Mouse (Mus musculus) megakaryocyte-erythroid progenitor cell, adult 5-6 weeks (primary cell): ENCODE data around the gene Robo1. TPM values are rescaled to one million over a fixed set of nuclear protein-coding genes. Genes with fewer than 3 reads are reported as not detected.

ENCODE experiments used
- ATAC-seq: replicated peaks from 2 replicates; pipeline ENCODE4 v1.8.0; 2016; ENCODE audit warnings: mild to moderate bottlenecking, inconsistent platforms; ENCODE audit not compliant: severe bottlenecking, poor library complexity, low FRiP score, low TSS enrichment
- total RNA-seq, 2 experiments: library from RNA; stranded (forward) in 1 of 2; stranded (reverse) in 1 of 2; fragments of 200-1000, 215-1000 nt in 1 of 2; fragments of >200 nt in 1 of 2; fragmentation: Nextera tagmentation in 1 of 2; gene quantifications; 2 replicates each; pipeline ENCODE4 v1.2.3; 2014 to 2017

Robo1 gene
- total RNA-seq, 2 experiments from 2014 or later: not detected

DNA sequence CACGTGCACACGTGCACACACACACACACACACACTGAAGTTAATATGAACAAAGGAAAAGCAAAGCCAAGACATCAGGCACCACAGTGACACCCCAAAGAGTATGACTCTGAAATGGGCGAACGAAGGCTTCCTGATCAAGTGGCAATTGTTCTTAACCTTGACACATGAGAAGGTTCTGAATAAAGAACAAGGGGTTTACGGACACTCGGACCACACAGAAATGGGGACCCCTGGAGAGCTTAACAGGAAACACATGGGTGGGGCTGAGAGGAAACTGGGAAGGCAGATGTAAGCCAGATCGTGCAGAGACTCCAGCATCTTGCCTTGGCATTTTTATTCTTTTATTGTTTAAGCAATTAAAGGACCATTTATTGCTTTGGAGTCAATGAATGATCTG is 703.2 kb downstream of the Robo1 start:
- no peak for ATAC-seq

DNA sequence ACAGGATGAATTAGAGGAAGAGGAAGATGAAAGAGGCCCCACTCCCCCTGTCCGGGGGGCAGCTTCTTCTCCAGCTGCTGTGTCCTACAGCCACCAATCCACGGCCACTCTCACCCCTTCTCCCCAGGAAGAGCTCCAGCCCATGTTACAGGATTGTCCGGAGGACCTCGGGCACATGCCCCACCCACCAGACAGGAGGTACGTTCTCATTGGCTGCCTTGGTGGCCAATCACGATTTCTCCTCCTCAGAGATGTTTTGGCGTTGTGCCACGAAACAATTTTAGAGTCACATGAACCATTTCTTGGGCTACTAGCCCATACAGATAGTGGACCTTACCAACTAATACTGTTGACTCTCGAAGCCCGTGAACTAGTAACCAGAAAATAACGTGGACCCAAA is 704.8 kb downstream of the Robo1 start:
- ATAC-seq: no peak

DNA sequence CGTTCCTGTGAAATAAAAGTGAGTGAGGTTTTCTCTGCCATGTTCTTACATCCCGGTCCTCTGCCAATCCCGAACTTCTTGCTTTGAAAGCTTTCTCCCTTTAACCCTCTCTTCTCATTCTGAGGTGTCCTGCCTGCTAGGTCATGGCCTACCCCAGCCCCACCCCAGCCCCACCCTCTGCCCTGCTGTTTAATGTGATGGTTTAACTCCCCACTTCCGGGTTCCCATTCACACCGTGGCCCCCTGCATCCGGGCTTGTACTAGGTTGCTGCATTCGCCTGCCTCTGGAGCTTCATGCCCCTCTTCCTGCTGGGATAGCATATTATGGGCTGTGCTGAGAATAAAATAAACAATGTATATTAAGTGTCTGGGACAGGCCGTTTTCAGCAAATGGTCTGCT is 706.4 kb downstream of the Robo1 start:
- ATAC-seq: no peak

DNA sequence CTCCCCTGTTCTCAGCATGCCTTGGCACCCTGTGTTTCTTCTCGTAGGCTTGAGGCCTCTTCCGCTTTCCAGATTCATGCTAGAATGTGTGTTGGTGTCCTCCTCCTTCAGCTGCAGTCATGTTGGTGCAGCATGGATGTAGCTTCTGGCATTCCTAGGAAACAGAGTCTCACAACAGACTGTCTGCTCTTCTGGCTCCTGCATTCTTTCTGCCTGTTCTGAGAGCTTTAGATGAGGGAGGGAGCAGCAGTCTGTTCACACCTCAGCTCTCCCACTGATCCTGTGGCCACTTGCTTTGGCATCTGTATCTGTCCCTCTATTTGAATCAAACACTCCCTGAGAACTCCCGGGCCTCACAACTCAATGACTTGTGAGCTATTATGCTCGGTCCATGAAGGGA is 707.9 kb downstream of the Robo1 start:
- no peak for ATAC-seq

DNA sequence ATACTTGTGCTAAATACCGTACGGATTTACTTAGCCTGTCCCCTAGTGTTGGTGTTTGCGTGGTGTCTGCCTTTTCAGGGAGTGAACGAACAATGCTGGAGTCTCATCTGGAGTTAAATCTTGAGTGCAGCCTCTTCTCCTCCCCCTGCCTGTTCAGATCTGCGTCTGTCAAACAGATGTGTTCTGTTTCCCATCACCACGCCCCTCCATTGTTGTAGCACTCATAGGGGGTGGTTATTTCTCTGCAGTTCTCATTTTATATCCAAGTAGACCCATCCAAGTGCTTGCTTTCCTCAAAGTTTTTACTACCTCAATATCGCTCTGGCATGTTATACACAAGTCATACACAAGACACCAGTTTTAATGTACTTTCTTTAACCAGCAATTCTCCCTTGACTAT is 708.7 kb downstream of the Robo1 start:
- ATAC-seq: no peak

DNA sequence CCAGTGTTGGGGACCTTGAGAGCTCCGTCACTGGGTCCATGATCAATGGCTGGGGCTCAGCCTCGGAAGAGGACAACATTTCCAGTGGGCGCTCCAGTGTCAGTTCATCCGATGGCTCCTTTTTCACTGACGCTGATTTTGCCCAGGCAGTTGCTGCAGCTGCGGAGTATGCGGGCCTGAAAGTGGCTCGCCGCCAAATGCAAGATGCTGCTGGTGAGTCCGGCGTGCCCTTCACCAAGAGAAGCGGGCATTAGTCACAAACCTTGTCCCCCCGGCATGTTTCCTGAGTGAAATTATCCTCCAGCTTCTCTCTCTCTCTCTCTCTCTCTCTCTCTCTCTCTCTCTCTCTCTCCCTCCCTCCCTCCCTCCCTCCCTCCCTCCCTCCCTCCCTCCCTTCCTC is 716.2 kb downstream of the Robo1 start:
- no peak for ATAC-seq

DNA sequence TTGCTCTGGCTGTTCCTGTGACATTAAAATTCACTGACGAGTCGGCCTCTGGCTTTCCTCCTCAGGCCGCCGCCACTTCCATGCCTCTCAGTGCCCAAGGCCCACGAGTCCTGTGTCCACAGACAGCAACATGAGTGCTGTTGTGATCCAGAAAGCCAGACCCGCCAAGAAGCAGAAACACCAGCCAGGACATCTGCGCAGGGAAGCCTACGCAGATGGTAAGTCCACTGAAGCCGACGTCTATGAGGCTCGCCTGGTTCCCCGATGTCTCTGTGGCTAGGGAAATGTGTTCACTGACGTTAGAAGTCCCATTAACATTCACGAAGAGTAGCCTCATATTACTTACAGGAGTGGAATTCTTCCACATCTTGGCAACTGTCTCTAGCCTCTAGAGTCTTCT is 719.6 kb downstream of the Robo1 start:
- ATAC-seq: no peak

DNA sequence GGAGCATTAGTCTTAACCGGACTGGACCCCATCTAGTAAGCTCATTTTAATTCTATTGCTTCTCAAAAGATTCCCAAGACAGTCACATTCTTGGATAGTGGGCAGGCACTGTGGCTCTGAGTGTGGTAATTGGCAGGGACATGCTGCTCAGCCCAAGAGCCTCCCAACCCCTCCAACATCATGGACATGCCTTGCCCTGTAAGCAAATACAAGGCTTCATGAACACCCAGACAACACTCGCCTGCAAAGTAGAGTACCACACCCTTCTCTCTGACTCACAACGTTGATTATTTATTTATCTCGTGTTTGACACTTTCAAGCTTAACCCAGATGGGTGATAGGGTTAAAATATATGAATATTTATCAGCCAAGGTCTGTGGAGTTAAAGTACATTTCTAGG is 722.9 kb downstream of the Robo1 start:
- no peak for ATAC-seq

DNA sequence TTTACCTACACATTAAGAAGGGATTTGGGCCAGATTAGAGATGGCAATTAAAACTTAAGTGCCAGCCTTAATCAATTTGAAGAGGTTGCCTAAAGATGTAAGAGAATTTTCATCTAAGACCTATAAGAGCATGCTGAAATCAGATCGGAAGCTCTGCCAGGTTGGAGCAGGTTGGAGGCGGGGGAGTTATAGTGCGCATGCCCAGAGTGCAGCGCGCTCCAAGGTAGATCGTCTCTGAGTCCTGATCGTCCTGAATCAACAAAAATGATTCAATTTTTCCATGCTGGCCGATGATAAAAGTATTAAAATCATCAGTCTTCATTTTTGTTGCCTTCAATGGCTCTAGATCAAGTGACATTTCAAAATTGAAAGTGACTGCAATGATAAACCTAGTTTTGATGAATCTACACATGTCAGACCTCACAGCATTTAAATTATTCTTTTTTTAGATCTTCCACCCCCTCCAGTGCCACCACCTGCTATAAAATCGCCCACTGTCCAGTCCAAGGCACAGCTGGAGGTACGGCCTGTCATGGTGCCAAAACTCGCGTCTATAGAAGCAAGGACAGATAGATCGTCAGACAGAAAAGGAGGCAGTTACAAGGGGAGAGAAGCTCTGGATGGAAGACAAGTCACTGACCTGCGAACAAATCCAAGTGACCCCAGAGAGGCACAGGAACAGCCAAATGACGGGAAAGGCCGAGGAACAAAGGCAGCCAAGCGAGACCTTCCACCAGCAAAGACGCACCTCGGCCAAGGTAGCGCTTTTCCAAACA is 727.3 kb downstream of the Robo1 start:
- ATAC-seq: no peak

DNA sequence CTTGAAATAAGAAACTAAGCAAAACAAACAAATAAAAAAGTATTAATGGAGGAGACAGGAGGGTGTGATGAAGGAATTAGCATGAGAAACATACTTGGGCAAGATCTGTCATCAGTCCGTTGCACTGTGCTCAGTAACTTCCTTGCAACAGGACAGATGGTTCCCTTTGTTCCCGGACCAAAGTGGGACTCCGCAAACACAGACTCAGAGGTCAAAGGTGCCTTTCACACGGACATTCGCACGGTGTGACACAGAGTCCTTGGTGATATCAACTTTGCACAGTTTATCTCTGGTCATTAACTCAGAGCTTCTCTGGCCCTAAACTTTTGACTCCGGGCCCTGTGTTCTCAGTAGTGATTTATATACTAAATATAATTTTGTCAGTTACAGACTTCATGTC is 730.4 kb downstream of the Robo1 start:
- no peak for ATAC-seq

DNA sequence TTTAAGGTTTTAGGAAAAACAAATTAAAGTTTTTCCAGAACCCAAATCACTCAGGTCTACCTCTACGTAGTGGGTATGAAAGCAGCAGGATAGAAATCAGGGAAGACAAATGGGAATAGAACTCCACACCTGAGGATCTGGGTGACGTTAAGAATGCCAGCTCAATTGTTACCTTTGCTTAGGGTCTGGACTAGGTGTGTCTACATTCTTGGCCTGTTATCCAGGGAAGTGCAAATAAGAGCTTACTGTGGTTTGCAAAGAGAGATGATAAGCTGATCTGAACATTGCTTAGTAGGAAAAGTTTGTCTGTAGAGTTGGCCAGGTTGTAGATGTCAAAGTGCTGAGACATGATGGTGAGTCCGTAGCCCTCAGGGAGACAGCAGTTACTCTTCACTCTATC is 754.4 kb downstream of the Robo1 start:
- ATAC-seq: no peak

DNA sequence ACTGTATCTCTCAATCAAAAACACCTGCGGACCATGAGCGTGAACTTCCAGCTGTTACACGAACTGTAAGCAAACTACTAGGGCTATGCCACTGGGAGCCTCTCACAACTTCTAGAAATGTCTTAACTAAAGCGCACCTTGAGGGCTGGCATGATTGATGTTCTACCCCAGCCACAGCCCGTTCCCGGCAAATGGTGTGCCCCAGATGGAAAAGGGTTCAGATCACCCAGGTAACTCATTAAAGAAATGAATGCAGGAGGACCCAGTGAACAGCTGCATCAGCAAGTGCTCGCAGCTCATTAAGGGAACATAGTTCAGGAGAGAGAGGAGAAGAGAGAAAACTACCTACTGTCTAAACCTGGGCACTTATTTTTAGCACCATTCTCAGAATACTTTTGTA is 759.7 kb downstream of the Robo1 start:
- ATAC-seq: no peak

DNA sequence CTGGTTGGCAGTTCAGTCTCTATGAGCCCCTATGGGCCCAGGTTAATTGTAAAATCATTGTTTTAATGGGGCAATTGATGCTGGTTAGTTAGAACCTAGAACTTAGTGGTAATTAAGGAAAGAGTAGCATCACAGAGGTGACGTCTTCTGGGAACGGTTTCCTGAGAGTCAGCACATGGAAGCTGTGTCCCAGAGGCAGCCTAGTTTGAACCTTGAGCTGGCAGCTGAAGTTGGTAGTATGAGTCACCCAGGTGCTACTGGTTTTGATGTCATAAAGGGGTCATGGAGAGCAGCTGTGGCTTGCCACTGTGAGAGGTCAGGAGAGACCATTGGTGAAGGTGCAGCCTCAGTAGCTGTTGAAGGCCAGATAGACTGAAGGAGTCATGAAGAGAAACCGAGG is 763.9 kb downstream of the Robo1 start:
- no peak for ATAC-seq

DNA sequence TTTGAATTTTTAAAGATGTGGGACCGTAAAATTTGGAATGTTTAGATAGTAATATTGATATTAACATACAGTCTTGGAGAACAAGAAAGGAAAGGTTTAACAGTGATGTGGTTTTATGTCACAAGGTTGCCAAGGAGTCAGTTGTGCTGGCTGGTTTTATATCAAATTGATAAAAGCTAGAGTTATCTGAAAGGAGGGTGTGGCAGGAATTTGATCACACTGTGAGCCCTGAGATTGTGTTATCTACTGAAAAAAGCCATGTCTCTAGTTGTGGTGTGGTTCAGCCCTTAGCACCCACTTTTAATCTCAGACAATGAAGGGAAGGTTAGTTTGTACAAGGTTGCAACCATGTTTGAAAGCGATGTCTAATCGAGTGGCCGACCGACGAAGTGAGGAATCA is 764.8 kb downstream of the Robo1 start:
- 0 out of 2 replicates have a peak, but pooled peaks have one; percentile 14 for ATAC-seq

DNA sequence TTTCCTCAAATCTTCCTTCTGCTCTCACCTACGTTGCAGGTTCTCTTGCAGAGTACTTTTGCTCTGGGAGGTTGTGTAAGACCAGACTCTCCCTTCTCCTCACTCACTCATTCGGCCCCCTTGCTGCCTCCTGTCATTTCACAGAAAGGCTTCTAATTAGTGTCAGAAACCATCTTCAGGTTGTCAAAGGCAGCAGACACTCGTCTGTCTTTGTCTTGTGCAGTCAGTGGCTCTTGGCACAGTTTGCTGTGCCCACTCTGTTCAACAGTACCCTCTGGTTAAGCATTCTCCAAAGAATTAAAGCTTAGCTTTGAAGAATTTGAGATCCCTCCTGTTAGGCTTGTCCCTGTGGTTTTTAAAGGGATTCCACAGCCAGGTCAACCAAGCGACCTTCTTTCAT is 774.3 kb downstream of the Robo1 start:
- ATAC-seq: no peak

DNA sequence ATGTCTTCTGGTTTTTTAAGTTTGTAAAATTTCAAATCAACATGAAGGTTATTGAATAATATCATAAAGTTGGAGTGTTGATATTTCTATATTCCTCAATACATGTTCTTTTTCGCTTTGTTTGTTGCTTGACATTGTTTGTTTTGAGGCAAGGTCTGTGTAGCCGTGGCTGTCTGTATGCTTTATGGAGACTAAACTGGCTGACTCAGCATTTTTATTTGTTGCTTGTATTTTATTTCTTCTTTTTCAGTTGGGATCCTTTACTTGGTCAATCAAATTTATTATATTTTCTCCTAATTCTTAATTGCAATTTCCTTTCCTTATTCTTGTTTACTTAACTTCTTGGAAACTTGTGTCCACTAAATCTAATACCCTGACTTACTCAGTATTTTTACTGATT is 775.0 kb downstream of the Robo1 start:
- no peak for ATAC-seq
